1 mouse cellular context compared by ENCODE assay signal in the genomic region with DNA sequence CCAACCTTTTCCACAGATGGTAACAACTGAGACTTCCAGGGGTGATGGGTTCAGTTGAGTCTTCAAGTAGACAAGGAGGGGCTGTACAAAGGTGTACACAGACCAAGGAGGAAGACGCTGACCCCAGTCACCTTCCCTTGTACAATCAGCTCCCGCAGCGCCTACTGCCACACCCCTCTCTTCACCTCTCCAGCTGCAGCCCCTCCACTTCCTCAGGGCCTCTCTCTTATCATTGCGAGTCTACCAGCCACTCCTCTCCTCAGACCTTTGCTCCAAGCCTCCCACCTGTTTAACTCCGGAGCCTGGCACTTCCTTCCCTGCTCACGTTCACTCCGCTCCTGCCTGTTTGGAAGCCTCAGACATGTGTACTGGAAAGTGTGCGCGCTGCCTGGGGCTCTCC.
TF ChIP-seq lines count a peak whose summit lies in the region.

A gene (plus strand): TSS at position 275 of the 400 bp plus-strand sequence.

TF ChIP-seq in MEL, 35 proteins besides CTCF, POLR2A, EP300 and RAD21 (continued from another document):
- TF ChIP-seq ZC3H11A (IDR thresholded peaks at IDR 0.05; ENCODE audit: low read depth, low read length): no peak
- TF ChIP-seq TAL1 (IDR thresholded peaks at IDR 0.05; ENCODE audit: low read length): no peak
- TF ChIP-seq MAFK (IDR thresholded peaks at IDR 0.05; ENCODE audit: borderline replicate concordance, low read depth, low read length): no peak
- no peak for TF ChIP-seq ZKSCAN1 (IDR thresholded peaks at IDR 0.05; ENCODE audit: low read depth, low read length)
- no peak for TF ChIP-seq RCOR1 (IDR thresholded peaks at IDR 0.05; ENCODE audit: low read depth, low read length)
- TF ChIP-seq ETS1 (IDR thresholded peaks at IDR 0.05; ENCODE audit: low read depth, low read length): 0 out of 2 replicates have a peak, but pooled peaks have one; percentile 54
- peak; percentile 39; the same call in 1 of the 2 replicates for TF ChIP-seq TCF12 (IDR thresholded peaks at IDR 0.05; ENCODE audit: low read depth, low read length)
- peak; percentile 32; the same call in 1 of the 2 replicates for TF ChIP-seq SIN3A (IDR thresholded peaks at IDR 0.05; ENCODE audit: low read length)
- TF ChIP-seq NRF1 (IDR thresholded peaks at IDR 0.05; ENCODE audit: insufficient read depth, low read depth, low read length, poor library complexity, severe bottlenecking): no peak
- peak; percentile 49; the same call in 1 of the 2 replicates for TF ChIP-seq MAZ (IDR thresholded peaks at IDR 0.05; ENCODE audit: low read depth, low read length)
- TF ChIP-seq MEF2A (IDR thresholded peaks at IDR 0.05; ENCODE audit: extremely low read depth, insufficient replicate concordance, low read depth, low read length, poor library complexity, severe bottlenecking): no peak
- TF ChIP-seq MXI1 (IDR thresholded peaks at IDR 0.05; ENCODE audit: low read depth, low read length): no peak
- TF ChIP-seq GABPA (IDR thresholded peaks at IDR 0.05; ENCODE audit: low read depth, low read length): no peak
- TF ChIP-seq BHLHE40 (IDR thresholded peaks at IDR 0.05; ENCODE audit: borderline replicate concordance, low read depth, low read length): no peak
- TF ChIP-seq UBTF (IDR thresholded peaks at IDR 0.05; ENCODE audit: borderline replicate concordance, insufficient read depth, low read depth, low read length): no peak
- no peak for TF ChIP-seq ZMIZ1 (IDR thresholded peaks at IDR 0.05; ENCODE audit: low read depth, low read length)
- no peak for TF ChIP-seq E2F4 (IDR thresholded peaks at IDR 0.05; ENCODE audit: borderline replicate concordance, low read depth, low read length)
- no peak for TF ChIP-seq TBP (IDR thresholded peaks at IDR 0.05; ENCODE audit: low read depth, low read length)
- TF ChIP-seq CHD1 (IDR thresholded peaks at IDR 0.05; ENCODE audit: low read depth, low read length): no peak
- TF ChIP-seq NELFE (IDR thresholded peaks at IDR 0.05; ENCODE audit: low read depth, low read length): no peak
- TF ChIP-seq MYB (IDR thresholded peaks at IDR 0.05; ENCODE audit: low read depth, low read length): no peak
- TF ChIP-seq ELF1 (IDR thresholded peaks at IDR 0.05; ENCODE audit: low read depth, low read length): no peak
- TF ChIP-seq SMC3 (IDR thresholded peaks at IDR 0.05; ENCODE audit: low read depth, low read length): peak; percentile 14; the same call in 1 of the 2 replicates
- TF ChIP-seq USF2 (IDR thresholded peaks at IDR 0.05; ENCODE audit: borderline replicate concordance in 1 of 2, insufficient read depth in 1 of 2, low read depth in 1 of 2, low read length in 2 of 2): no peak
- TF ChIP-seq MAX (IDR thresholded peaks at IDR 0.05; ENCODE audit: low read length): no peak
- TF ChIP-seq POLR2AphosphoS5 (IDR thresholded peaks at IDR 0.05; ENCODE audit: borderline replicate concordance, low read depth, low read length): no peak
- TF ChIP-seq HCFC1 (IDR thresholded peaks at IDR 0.05; ENCODE audit: low read depth, low read length): no peak
